Mouse (Mus musculus) embryonic fibroblast, embryonic 13.5 days (primary cell): Measurements from ENCODE around the gene Ntrk1. TPM values are rescaled to one million over a fixed set of nuclear protein-coding genes. Genes with fewer than 3 reads are reported as not detected.
A peak's percentile ranks its signal among the peaks of the same experiment; 100 is the strongest.

ENCODE experiments used
- H3K27ac ChIP-seq: 2 replicates; pipeline ENCODE4 v1.5.1; 2012; ENCODE audit warnings: low read length, control low read depth, inconsistent platforms; ENCODE audit not compliant: insufficient read depth
- H3K4me1 ChIP-seq: 2 replicates; pipeline ENCODE4 v1.6.1; 2011; ENCODE audit warnings: low read length; ENCODE audit not compliant: control insufficient read depth, insufficient read depth
- H3K4me3 ChIP-seq: 2 replicates; pipeline ENCODE4 v1.5.1; 2011; ENCODE audit warnings: mild to moderate bottlenecking, control low read depth, low read length; ENCODE audit not compliant: insufficient read depth
- CTCF ChIP-seq: IDR thresholded peaks from 2 replicates; pipeline ENCODE4 v1.5.1; 2011; ENCODE audit warnings: mild to moderate bottlenecking, control low read depth, low read length, moderate library complexity, borderline replicate concordance; ENCODE audit not compliant: insufficient read depth
- POLR2A ChIP-seq: IDR thresholded peaks from 2 replicates; pipeline ENCODE4 v1.6.1; 2011; ENCODE audit warnings: low read depth, mild to moderate bottlenecking, control low read depth, low read length, moderate library complexity
- polyA plus RNA-seq: library from polyadenylated mRNA; stranded (reverse); fragments of >200 nt; gene quantifications from 2 replicates; pipeline ENCODE4 v1.2.4, GENCODE M21; 2011; ENCODE audit warnings: low read depth; ENCODE audit not compliant: missing spikeins, insufficient read length

Gene Ntrk1
- polyA plus RNA-seq, 1 experiment = not detected

- H3K4me3 ChIP-seq = no peak overlapping the region
- H3K4me1 ChIP-seq = peaks cover 11% of the 10 kb centered on the region
- TF ChIP-seq POLR2A (no peak), CTCF (no peak)
- no peak overlapping the region for H3K27ac ChIP-seq
Measured at GRCm38 (mm10) chr3:87756488-87756887, 38.5 kb downstream of the Ntrk1 start.

- Histone ChIP-seq H3K4me3 (no peak overlapping the region), H3K27ac (no peak overlapping the region), H3K4me1 (peaks cover 7% of the 10 kb centered on the region; the same call in 1 of the 2 replicates)
- TF ChIP-seq POLR2A = no peak
- TF ChIP-seq CTCF = peak; percentile 99
Measured at GRCm38 (mm10) chr3:87755964-87756363, 39.0 kb downstream of the Ntrk1 start.

- Histone ChIP-seq H3K27ac (no peak overlapping the region), H3K4me1 (0 out of 2 replicates have a peak, but pooled peaks cover 1% of the 10 kb centered on the region), H3K4me3 (no peak overlapping the region)
- TF ChIP-seq CTCF (no peak), POLR2A (no peak)
Measured at GRCm38 (mm10) chr3:87753829-87754228, 41.1 kb downstream of the Ntrk1 start.

- Histone ChIP-seq H3K27ac (no peak overlapping the region), H3K4me3 (no peak overlapping the region), H3K4me1 (no peaks in the 10 kb centered on the region)
- no peak for TF ChIP-seq CTCF
- no peak for TF ChIP-seq POLR2A
Measured at GRCm38 (mm10) chr3:87752567-87752966, 42.4 kb downstream of the Ntrk1 start.

GRCm38 (mm10) chr3:87749977-87750376, 45.0 kb downstream of the Ntrk1 start:
- no peak overlapping the region for H3K4me3 ChIP-seq
- H3K4me1 ChIP-seq = no peaks in the 10 kb centered on the region
- TF ChIP-seq CTCF (no peak), POLR2A (no peak)
- H3K27ac ChIP-seq = no peak overlapping the region

- TF ChIP-seq CTCF = peak; percentile 94
- no peak for TF ChIP-seq POLR2A
- Histone ChIP-seq H3K4me3 (no peak overlapping the region), H3K4me1 (no peaks in the 10 kb centered on the region), H3K27ac (no peak overlapping the region)
Measured at GRCm38 (mm10) chr3:87749036-87749435, 45.9 kb downstream of the Ntrk1 start.

GRCm38 (mm10) chr3:87748431-87748830, 46.5 kb downstream of the Ntrk1 start, which contains the start of gene Lrrc71:
Gene Lrrc71, minus strand, starts transcription at chr3:87748625.
- Histone ChIP-seq H3K4me1 (no peaks in the 10 kb centered on the region), H3K27ac (no peak within 1 kb of the TSS), H3K4me3 (no peak within 1 kb of the TSS)
- TF ChIP-seq CTCF (no peak), POLR2A (no peak)

GRCm38 (mm10) chr3:87745036-87745659, 49.8 kb downstream of the Ntrk1 start:
- Histone ChIP-seq H3K4me1 (no peaks in the 10 kb centered on the region), H3K4me3 (no peak overlapping the region), H3K27ac (no peak overlapping the region)
- no peak for TF ChIP-seq CTCF
- TF ChIP-seq POLR2A = no peak

GRCm38 (mm10) chr3:87743927-87744326, 51.0 kb downstream of the Ntrk1 start:
- H3K4me3 ChIP-seq = no peak overlapping the region
- TF ChIP-seq POLR2A (no peak), CTCF (no peak)

GRCm38 (mm10) chr3:87742735-87743134, 52.2 kb downstream of the Ntrk1 start:
- Histone ChIP-seq H3K4me3 (no peak overlapping the region), H3K27ac (no peak overlapping the region), H3K4me1 (no peaks in the 10 kb centered on the region)
- TF ChIP-seq POLR2A = no peak
- no peak for TF ChIP-seq CTCF

More at GRCm38 (mm10) chr3:87743927-87744326, 51.0 kb downstream of the Ntrk1 start:
- H3K4me1 ChIP-seq = no peaks in the 10 kb centered on the region
- no peak overlapping the region for H3K27ac ChIP-seq
